Comparison of ENCODE assay signal across 10 mouse cellular contexts in the genomic region with DNA sequence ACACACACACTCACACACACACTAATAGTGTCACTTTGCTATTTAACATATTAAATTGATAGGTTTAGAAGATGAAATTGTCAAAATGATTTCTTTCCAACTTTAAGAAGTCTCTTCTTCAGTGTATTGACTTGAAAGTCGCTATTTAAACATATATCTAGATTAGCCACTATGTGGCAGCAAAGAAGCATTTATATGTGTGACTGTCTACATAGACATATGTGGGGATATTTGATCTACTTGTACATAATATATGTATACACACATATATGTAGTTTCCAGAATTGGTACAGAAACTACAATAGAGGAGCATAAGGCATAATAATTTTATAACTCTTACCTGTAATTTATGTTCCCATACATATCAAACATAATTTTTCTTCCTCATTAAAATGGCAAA. TPM values are rescaled to one million over a fixed set of nuclear protein-coding genes. Genes with fewer than 3 reads are reported as not detected.
A peak's percentile ranks its signal among the peaks of the same experiment; 100 is the strongest.
DNase-seq lines count a peak whose midpoint lies in the region; ATAC-seq and TF ChIP-seq lines count a peak whose summit lies in the region.
"Had no signal": no experiment of that assay in that cellular context is flagged by ENCODE, and none has a peak within 500 bp of the region (broad histone marks: within the 10 kb centered on the region; RNA-seq: fewer than 3 reads in every experiment).

No protein-coding gene starts in this region.

- DNase-seq in layer of hippocampus, adult 2 months (ENCODE audit: low spot score in 2 of 2): no peak
- DNase-seq in layer of hippocampus, adult 9-11 months: no peak
- DNase-seq in R1 (ENCODE audit: low read depth, low spot score): peak; percentile 31
- DNase-seq in gastrocnemius, postnatal 4 days (ENCODE audit: low spot score in 2 of 2): no peak
- no peak for DNase-seq in ovary, postnatal 10 days (ENCODE audit: low spot score)

- H3K9me3 ChIP-seq in forebrain, embryonic 16.5 days (ENCODE audit: control insufficient read depth, low read length): no peaks in the 10 kb centered on the region
- no peaks in the 10 kb centered on the region for H3K9me3 ChIP-seq in neural tube, embryonic 14.5 days (ENCODE audit: control insufficient read depth, low read length)
- H3K9me3 ChIP-seq: heart, embryonic 15.5 days; limb, embryonic 13.5 days had no signal

- no peak overlapping the region for H3K4me2 ChIP-seq in forebrain, embryonic 16.5 days (ENCODE audit: low read length)
- no peak overlapping the region for H3K4me2 ChIP-seq in neural tube, embryonic 14.5 days (ENCODE audit: low read depth, low read length)
- H3K4me2 ChIP-seq: heart, embryonic 15.5 days; limb, embryonic 13.5 days had no signal

- WGBS in forebrain, embryonic 16.5 days: 5% methylated on average over 1 of the region's 1 CpGs
- WGBS in neural tube, embryonic 14.5 days: 7% methylated on average over 1 of the region's 1 CpGs

- H3K36me3 ChIP-seq in forebrain, embryonic 16.5 days (ENCODE audit: control insufficient read depth, insufficient read depth): no peaks in the 10 kb centered on the region
- H3K36me3 ChIP-seq in neural tube, embryonic 14.5 days (ENCODE audit: control insufficient read depth, insufficient read depth, low read length): no peaks in the 10 kb centered on the region
- H3K36me3 ChIP-seq: heart, embryonic 15.5 days; limb, embryonic 13.5 days had no signal

- no peaks in the 10 kb centered on the region for H3K4me1 ChIP-seq in forebrain, embryonic 16.5 days (replicated peaks; ENCODE audit: control insufficient read depth, insufficient read depth, low read length)
- H3K4me1 ChIP-seq in neural tube, embryonic 14.5 days (ENCODE audit: control insufficient read depth, insufficient read depth, low read length): no peaks in the 10 kb centered on the region
- H3K4me1 ChIP-seq: limb, embryonic 13.5 days had no signal

- H3K4me3 ChIP-seq in layer of hippocampus, adult 2 months: no peak overlapping the region
- no peak overlapping the region for H3K4me3 ChIP-seq in forebrain, embryonic 16.5 days (replicated peaks; ENCODE audit: low read length)
- no peak overlapping the region for H3K4me3 ChIP-seq in neural tube, embryonic 14.5 days (ENCODE audit: low read depth, low read length)
- H3K4me3 ChIP-seq: heart, embryonic 15.5 days; limb, embryonic 13.5 days had no signal

- no peaks in the 10 kb centered on the region for H3K27me3 ChIP-seq in forebrain, embryonic 16.5 days (replicated peaks; ENCODE audit: control insufficient read depth, insufficient read depth, low read length)
- H3K27me3 ChIP-seq in neural tube, embryonic 14.5 days (ENCODE audit: control insufficient read depth, insufficient read depth, low read length): no peaks in the 10 kb centered on the region
- H3K27me3 ChIP-seq: heart, embryonic 15.5 days; limb, embryonic 13.5 days had no signal

- no peak overlapping the region for H3K9ac ChIP-seq in forebrain, embryonic 16.5 days (replicated peaks; ENCODE audit: low read depth, low read length)
- no peak overlapping the region for H3K9ac ChIP-seq in neural tube, embryonic 14.5 days (replicated peaks; ENCODE audit: low read depth, low read length)
- H3K9ac ChIP-seq: heart, embryonic 15.5 days; limb, embryonic 13.5 days had no signal

- peak; percentile 72 for TF ChIP-seq CTCF in layer of hippocampus, adult 2 months (conservative IDR thresholded peaks at IDR 0.05)

- H3K27ac ChIP-seq in layer of hippocampus, adult 2 months: no peak overlapping the region
- H3K27ac ChIP-seq in forebrain, embryonic 16.5 days (ENCODE audit: low read length): no peak overlapping the region
- no peak overlapping the region for H3K27ac ChIP-seq in neural tube, embryonic 14.5 days (ENCODE audit: low read depth, low read length)
- H3K27ac ChIP-seq: heart, embryonic 15.5 days; limb, embryonic 13.5 days had no signal

- ATAC-seq in forebrain, embryonic 16.5 days: peak; percentile 69; the same call in 1 of the 2 replicates
- ATAC-seq in neural tube, embryonic 14.5 days (ENCODE audit: low read depth): peak; percentile 71; the same call in 1 of the 2 replicates

RNA-seq across cellular contexts. Expression of a gene that starts 17.9 kb away (rescaled TPM):
- 10 to 100 TPM; 14.7 to 14.8 TPM for total RNA-seq in layer of hippocampus, adult 2 months (2021)
- 6.5 and 11.1 TPM in 2 replicates for polyA plus RNA-seq in forebrain, embryonic 16.5 days (2015; fragmentation: Nextera tagmentation; extraction: Ambion mirVana)
- polyA plus RNA-seq in neural tube, embryonic 14.5 days (2014; fragmentation: Nextera tagmentation; extraction: Ambion mirVana): 7.5 and 14.2 TPM in 2 replicates
- 1 to 10 TPM in 1 of 2 experiments, under 1 TPM in 1; 0.74 to 1.6 TPM for total RNA-seq in gastrocnemius, postnatal 4 days (2021)

RNA-seq across cellular contexts. Expression of a gene that starts 48.2 kb away (rescaled TPM):
- 1 to 10 TPM; 5.3 to 7.1 TPM for total RNA-seq in layer of hippocampus, adult 2 months (2021)
- polyA plus RNA-seq in forebrain, embryonic 16.5 days (2015; fragmentation: Nextera tagmentation; extraction: Ambion mirVana): 4.3 and 4.4 TPM in 2 replicates
- polyA plus RNA-seq in neural tube, embryonic 14.5 days (2014; fragmentation: Nextera tagmentation; extraction: Ambion mirVana): 7.5 and 9.5 TPM in 2 replicates
- 1 to 10 TPM; 2.5 to 2.7 TPM for total RNA-seq in gastrocnemius, postnatal 4 days (2021)
- total RNA-seq: monocyte, adult 5-6 weeks had no signal

Comparison
In these comparisons a context has a peak if more than half of its experiments do, and no peak if none do; other contexts are left out.
1. RNA of a gene that starts 17.9 kb away (total RNA-seq): 14.7 to 14.8 TPM in layer of hippocampus, adult 2 months; 0.74 to 1.6 TPM in gastrocnemius, postnatal 4 days; every median in the first group is over 4 times any median in the second.